Mouse (Mus musculus): ENCODE results near the gene Dhfr.
A peak's percentile ranks its signal among the peaks of the same experiment; 100 is the strongest.
"Not testable (repeated sequence)": the region's sequence is repeated elsewhere in the genome, so short reads cannot be mapped to it uniquely, and the experiment has no call there.

The Dhfr gene

GRCm38 (mm10) chr13:92354456-92355271 is at the start of gene Dhfr, which contains the start of gene Msh3:
Gene Dhfr, plus strand, starts transcription at chr13:92354726.
Gene Msh3, minus strand, starts transcription at chr13:92355003.
- DNase-seq (ENCODE audit: low spot score): peak; percentile 99

- DNase-seq (ENCODE audit: low spot score): no peak
These were observed 48.8 kb upstream of the Dhfr start, which contains the start of gene Gm20379 for GRCm38 (mm10) chr13:92305680-92306079. Gene Gm20379, plus strand, starts transcription at chr13:92305980.

- DNase-seq (ENCODE audit: low spot score): no peak
These were observed 39.9 kb upstream of the Dhfr start for GRCm38 (mm10) chr13:92314613-92315012.

- no peak for DNase-seq (ENCODE audit: low spot score)
These were observed 33.8 kb upstream of the Dhfr start for GRCm38 (mm10) chr13:92320770-92321169.

- no peak for DNase-seq (ENCODE audit: low spot score)
These were observed 28.5 kb upstream of the Dhfr start for GRCm38 (mm10) chr13:92326030-92326429.

GRCm38 (mm10) chr13:92328000-92328399 is 26.5 kb upstream of the Dhfr start:
- no peak for DNase-seq (ENCODE audit: low spot score)

- no peak for DNase-seq (ENCODE audit: low spot score)
These were observed 23.9 kb upstream of the Dhfr start for GRCm38 (mm10) chr13:92330621-92331020.

- DNase-seq (ENCODE audit: low spot score): no peak
These were observed 22.2 kb upstream of the Dhfr start for GRCm38 (mm10) chr13:92332103-92332879.

GRCm38 (mm10) chr13:92336857-92337256 is 17.7 kb upstream of the Dhfr start:
- DNase-seq (ENCODE audit: low spot score): no peak

GRCm38 (mm10) chr13:92337773-92338462 is 16.6 kb upstream of the Dhfr start:
- DNase-seq (ENCODE audit: low spot score): no peak

- no peak for DNase-seq (ENCODE audit: low spot score)
These were observed 14.7 kb upstream of the Dhfr start for GRCm38 (mm10) chr13:92339787-92340186.

- no peak for DNase-seq (ENCODE audit: low spot score)
These were observed 10.5 kb upstream of the Dhfr start for GRCm38 (mm10) chr13:92344033-92344432.

GRCm38 (mm10) chr13:92346338-92346737 is 8.2 kb upstream of the Dhfr start:
- DNase-seq (ENCODE audit: low spot score): no peak

GRCm38 (mm10) chr13:92351100-92351499 is 3.4 kb upstream of the Dhfr start:
- no peak for DNase-seq (ENCODE audit: low spot score)

- DNase-seq (ENCODE audit: low spot score): peak; percentile 31
These were observed 570 bp upstream of the Dhfr start for GRCm38 (mm10) chr13:92353956-92354355.

- no peak for DNase-seq (ENCODE audit: low spot score)
These were observed 732 bp downstream of the Dhfr start for GRCm38 (mm10) chr13:92355272-92355643.

- DNase-seq (ENCODE audit: low spot score): peak; percentile 21
These were observed 1.9 kb downstream of the Dhfr start for GRCm38 (mm10) chr13:92356376-92356775.

GRCm38 (mm10) chr13:92357644-92358043 is 3.1 kb downstream of the Dhfr start:
- no peak for DNase-seq (ENCODE audit: low spot score)

- no peak for DNase-seq (ENCODE audit: low spot score)
These were observed 7.1 kb downstream of the Dhfr start for GRCm38 (mm10) chr13:92361609-92362008.

GRCm38 (mm10) chr13:92365312-92365711 is 10.8 kb downstream of the Dhfr start:
- DNase-seq (ENCODE audit: low spot score): no peak

GRCm38 (mm10) chr13:92370811-92371210 is 16.3 kb downstream of the Dhfr start:
- no peak for DNase-seq (ENCODE audit: low spot score)

- not testable (repeated sequence) for DNase-seq (ENCODE audit: low spot score)
These were observed 16.9 kb downstream of the Dhfr start for GRCm38 (mm10) chr13:92371466-92371865.

Measured in MN1 (cell line).